Mouse (Mus musculus): ENCODE measurements around the gene Gm10139. TPM values are rescaled to one million over a fixed set of nuclear protein-coding genes. Genes with fewer than 3 reads are reported as not detected.

Gene Gm10139
- total RNA-seq (2023): not detected

DNA sequence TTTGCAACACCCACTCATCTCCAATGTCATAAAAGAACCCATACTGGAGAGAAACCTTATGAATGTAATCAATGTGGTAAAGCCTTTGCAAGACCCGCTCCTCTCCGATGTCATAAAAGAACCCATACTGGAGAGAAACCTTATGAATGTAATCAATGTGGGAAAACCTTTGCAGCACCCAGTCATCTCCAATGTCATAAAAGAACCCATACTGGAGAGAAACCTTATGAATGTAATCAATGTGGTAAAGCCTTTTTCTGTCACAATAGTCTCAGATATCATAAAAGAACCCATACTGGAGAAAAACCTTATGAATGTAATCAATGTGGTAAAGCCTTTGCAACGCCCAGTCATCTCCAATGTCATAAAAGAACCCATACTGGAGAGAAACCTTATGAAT lies at the start of gene Gm10139:
TSS of gene Gm10139 (plus strand) at position 301 of the 400 bp plus-strand sequence.

Other genes starting within 250 kb of the Gm10139 start
- 10 to 100 TPM; 54.9 to 55.0 TPM for gene Zfp369, start 233.9 kb upstream of the Gm10139 start, total RNA-seq (2023)

All from T-cell, adult 66 days (primary cell).